Mouse (Mus musculus): Measurements from ENCODE around the gene Ptprm.

Ptprm gene

DNA sequence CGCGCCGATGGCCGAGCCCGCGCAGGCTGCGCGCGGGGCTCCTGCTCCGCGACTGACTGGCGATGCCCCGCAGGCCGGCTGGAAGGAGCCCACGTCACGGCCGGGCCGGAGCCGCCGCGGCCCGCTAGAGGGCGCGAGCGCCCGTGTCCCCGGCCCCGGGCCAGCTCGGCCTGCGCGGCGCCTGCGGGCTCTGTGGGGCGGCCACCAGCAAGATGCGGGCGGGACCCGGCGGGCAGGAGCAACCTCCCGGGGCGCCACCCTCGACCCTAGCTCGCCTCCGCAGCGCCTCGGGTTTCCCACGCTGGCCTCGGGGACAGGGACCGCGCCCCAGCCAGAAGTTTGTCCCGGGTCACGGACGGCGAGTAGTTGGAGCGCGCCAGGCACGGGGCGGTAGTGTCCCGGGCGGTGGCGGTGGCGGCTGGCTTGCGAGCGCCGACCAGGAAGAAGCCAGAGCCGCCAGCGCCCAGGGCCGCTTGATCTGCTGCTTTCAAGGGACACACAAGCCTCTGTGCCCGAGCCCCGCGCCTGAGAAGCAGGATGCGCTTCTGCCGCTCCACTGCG lies at the start of gene Ptprm:
Ptprm (minus strand) TSS at position 7 of the 561 bp plus-strand sequence.
- DNase-seq (ENCODE audit: low spot score), result no peak

DNA sequence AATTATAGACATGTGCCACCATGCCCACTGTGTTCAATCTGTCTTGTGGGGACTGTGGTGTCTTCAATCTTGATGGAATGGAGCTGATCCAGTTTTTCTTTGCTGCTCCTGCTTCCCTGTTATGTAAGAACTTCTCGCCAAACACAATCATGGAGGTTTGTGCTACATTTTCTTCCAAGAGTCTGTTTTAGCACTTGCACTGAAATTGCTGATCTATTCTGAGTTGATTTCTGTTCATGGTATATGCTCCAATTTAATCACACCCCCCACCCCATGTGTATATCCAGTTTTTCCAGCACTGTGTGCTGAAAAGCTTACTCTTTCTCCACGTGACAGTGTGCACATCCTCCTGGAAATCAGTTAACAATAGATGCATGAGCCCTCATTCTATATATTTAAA lies 41.9 kb upstream of the Ptprm start:
- DNase-seq (ENCODE audit: low spot score), result no peak

DNA sequence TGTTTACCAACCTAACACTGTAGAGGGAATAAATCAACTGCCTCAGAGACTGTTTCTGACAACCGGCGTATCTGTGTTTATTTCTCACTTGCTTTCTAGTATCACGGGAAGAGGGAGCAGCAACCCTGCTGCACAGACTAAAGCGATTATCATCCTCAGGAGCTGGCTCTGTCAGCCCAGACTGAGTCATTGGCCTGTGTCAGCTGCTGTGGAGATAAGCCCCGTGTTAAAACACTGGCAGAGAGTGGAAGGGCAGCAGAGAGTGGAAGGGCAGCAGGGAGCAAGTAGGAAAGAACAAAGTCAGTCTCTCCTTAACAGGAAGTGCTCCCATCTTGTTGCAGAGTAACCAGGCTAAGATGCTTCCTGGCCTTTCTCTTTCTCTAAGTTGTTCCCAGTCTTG lies 36.6 kb upstream of the Ptprm start:
- no peak for DNase-seq (ENCODE audit: low spot score)

DNA sequence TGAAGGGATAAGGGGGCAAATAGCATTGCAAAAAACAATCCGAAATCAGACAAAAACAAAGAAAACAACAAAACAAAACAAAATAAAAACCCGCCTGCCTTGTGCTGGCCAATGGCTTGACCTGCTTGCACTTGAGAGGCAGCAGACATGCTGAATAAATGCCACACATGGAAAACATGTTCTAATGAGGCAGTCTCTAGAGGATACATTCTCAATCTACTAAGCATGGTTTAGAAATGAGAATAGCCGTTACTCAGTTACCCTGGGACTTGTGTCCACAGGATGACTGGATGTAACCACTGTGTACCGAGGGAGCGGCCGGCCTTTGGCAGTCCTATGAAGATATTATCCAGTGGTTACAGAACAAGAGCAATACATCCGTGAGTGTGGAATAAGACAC lies 33.9 kb upstream of the Ptprm start:
- no peak for DNase-seq (ENCODE audit: low spot score)

DNA sequence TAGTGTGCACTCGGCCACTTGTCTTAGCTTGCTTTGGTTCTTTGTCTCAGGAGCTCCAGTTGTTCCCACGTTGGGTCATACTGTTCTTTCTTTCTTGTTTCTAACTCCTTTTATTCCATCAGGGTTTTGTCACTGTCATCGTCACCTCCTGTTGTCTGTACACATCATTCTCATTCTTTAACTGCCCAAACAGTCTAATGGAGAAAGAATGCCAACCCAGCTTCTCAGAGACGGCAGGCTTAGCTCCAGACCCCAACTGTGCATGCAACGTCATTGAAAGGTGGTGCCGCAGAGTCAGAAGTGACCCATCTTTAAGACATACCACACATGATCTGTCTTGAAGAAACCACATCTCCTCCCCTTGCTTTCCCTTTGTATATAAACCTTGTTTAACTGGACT lies 31.0 kb upstream of the Ptprm start:
- no peak for DNase-seq (ENCODE audit: low spot score)

DNA sequence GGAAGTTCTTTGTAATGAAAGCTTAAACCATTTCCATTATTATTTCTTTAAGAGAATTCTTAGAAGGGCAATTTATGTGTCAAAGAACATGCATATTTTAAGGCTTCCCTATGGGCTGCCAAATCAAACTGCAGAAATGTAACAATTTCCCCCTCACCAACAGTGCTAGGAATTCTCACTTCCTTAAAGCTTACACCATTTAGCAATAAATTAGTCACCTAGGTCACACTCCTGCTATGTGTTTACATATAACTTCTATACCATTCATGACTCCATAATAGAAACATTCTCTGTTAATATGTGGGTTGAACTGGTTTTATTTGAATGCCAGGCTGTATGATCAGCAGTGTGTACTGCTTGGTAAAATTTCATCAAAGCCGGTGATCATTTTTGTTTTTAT lies 29.4 kb upstream of the Ptprm start:
- DNase-seq (ENCODE audit: low spot score), result no peak

DNA sequence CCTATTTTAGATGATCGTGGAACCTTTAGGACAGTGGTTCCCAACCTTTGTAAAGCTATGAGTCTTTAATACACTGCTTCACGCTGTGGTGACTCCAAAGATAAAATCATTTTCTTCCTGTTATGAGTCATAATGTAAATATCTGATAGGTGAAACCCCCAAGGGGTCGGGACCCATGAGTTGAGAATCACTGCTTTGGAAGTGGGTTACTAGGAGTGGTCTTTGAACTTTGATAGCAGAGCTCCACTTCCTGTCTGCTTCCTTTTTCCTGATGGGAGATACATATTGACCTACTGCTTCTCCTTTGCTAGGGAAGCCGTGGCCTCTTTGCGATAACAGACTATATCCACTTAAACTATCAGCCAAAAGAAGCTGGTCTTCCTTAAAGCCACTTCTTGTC lies 27.4 kb upstream of the Ptprm start:
- no peak for DNase-seq (ENCODE audit: low spot score)

DNA sequence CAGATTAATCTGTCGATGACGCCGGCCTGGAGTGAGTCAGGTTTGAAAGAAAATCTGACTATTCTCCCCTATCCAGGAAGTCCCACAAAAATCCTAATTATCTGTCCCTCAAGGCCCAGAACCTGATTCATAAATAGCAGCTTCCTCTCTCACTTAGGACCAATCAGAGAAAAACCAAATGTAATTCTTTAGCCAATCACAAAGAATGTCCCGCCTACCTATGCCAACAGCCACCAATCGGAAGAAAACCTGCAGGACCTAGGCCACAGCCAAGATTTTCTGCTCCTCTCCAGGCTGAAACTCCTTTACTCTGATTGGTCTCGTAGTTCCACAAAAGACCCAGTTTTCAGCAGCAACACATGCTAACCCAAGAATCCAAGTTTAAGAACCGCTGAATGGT lies 13.6 kb upstream of the Ptprm start:
- DNase-seq (ENCODE audit: low spot score), result no peak

DNA sequence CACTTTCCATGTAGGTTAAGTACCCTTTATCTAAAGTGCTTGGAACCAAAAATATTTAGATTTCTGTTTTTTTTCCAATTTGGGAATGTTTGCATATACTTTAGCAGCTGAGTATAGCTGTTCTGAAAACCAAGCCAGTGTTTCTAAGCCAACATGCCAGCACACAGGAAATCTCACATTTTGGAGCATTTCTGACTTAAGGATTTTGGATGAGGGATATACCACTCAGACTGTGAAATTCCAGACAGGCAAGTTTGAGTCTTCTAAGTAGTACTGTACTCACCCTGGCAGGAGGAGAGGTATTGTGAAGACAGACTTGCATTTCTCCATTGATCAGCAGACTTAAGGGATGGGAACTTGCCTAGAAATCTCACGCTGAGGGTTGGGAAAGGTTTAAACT lies 10.2 kb upstream of the Ptprm start:
- DNase-seq (ENCODE audit: low spot score), result no peak

DNA sequence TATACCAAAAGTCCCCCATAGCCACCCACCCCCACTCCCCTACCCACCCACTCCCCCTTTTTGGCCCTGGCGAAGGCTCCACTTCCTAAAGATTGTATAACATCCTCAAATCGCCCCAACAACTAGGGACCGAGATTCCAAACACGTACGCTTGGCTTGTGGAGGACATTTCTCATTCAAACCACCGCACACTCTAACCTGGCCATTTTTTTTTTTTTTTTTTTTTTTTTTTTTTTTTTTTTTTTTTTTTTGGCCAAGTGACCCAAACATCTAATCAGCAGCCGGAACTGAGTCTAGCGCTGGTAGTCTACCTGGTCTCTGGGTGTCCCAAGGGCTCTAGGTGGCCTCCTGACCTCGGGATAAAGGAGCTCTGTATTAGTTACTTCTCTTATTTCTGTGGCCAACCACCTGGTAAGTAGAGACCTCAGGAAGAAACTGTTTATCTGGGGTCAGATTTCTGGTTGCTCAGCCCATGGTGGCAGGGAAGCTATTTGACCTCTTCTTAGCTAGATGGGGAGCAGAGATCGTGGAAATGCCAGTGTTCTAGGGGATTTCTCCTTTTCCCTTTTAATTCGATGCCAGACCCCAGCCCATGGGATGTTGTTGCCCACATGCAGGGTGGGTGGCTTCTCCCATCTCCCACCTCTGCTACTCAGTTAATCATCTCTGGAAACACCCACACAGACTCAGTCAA lies 9.3 kb upstream of the Ptprm start:
- DNase-seq (ENCODE audit: low spot score), result no peak

DNA sequence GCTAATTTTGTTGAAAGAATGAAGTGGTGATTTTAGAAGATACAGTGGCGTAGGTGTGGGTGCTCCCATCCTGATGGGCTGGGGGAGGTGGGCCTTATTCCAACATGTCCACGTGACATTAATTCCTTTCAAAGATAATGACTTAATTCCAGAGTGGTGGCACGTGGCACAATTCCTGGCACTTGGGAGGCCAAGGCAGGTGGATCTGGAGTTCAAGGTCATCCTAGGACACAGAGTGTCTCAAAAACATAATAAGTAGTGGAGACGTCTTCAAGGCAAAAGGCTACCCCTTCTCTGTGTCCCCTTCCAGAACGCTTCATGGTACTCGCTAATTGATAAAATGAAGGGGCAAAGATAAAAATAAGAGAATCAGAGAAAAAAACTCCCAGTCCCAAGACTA lies 7.9 kb upstream of the Ptprm start:
- DNase-seq (ENCODE audit: low spot score), result no peak

DNA sequence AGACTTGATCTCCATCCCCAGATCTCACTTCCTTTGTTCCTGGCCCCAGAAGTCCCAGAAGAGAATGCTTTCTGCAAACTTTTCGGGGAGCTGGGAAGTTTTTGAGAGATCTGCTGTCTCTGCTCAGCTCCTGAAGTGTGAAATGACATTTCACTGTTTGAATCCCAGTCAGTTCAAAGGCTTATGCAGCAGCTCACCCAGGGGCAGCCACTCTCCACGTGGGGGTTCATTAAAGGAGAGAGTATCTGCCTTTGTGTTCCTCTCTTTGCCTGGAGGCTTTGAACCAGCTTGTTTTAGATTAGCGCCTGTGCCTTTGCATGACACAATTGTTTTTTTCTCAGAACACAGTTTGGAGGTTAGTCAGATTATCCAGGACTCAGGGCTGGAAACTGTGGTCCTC lies 6.3 kb upstream of the Ptprm start:
- no peak for DNase-seq (ENCODE audit: low spot score)

DNA sequence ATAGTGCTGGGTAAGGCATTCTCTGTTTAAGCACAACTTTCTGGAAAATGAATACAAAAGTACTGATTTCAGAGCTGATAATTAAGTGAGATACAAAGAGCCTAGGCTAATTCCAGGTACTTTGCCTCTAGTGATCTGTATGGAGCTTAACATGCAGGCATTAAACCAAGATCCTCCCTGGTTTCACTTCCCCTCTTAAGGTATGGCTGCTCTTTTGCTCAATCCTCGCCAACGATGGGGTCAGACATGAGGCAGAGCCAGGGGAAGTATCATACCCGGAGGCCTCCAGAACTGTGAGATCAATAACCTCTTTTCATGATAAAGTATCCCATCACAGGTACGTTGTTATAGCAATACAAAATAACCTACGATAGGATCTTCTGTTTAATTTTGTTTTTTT lies 5.3 kb upstream of the Ptprm start:
- DNase-seq (ENCODE audit: low spot score), result no peak

DNA sequence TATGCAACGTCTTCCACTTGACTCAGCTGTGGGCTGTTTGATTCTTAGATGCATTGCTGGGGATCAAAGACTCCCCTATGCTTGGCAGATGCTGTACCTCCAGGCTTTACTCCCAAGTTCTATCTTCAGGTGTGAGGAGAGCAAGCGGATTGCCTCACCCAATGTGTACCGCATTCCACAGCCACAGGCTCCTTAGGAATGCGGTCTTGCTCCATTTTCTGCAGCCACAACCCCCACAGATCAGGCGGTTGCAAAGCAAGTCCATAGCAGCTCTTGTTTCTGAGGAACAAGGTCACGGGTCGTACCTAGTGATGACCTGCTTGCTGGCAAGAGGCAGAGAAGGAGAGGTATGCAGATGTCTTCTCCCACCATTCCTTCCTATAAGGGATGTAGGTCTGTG lies 4.3 kb upstream of the Ptprm start:
- DNase-seq (ENCODE audit: low spot score), result no peak

DNA sequence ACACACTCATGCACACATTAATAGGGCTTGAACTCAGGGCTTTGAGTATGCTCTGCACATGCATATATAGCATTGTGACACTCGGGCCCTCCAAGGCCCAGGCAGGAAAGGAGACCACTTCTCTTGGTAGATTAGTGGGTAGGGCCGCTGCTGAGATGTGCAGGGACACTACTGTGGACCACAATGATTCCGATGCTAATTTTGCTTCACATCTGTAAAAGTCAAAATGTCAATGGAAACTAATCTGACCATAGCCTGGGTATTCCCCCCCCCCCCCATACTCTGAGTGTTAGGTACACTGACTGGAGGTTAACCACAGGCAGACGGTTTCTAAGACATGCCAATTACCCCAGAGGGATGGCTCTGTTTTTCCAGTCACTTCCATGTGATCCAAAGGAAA lies 2.9 kb upstream of the Ptprm start:
- no peak for DNase-seq (ENCODE audit: low spot score)

DNA sequence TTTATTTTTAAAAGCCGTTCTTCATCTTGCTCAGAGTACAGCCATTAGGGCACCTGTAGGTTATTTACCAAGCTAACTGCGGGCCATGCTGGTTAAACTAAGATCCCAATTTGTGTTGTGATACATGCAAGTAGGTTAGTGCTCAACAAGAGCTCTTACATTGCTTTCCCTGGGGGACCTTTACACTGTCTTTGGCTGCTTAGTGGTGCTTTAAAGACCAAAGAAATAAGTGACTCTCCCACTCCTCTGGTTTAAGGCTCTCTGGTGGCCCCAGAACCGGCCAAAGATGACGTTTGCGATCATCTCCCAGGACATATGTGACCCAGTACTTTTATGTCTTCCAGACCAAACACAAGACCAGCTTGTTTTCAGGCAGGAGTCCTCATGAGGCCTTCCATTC lies 994 bp upstream of the Ptprm start:
- no peak for DNase-seq (ENCODE audit: low spot score)

DNA sequence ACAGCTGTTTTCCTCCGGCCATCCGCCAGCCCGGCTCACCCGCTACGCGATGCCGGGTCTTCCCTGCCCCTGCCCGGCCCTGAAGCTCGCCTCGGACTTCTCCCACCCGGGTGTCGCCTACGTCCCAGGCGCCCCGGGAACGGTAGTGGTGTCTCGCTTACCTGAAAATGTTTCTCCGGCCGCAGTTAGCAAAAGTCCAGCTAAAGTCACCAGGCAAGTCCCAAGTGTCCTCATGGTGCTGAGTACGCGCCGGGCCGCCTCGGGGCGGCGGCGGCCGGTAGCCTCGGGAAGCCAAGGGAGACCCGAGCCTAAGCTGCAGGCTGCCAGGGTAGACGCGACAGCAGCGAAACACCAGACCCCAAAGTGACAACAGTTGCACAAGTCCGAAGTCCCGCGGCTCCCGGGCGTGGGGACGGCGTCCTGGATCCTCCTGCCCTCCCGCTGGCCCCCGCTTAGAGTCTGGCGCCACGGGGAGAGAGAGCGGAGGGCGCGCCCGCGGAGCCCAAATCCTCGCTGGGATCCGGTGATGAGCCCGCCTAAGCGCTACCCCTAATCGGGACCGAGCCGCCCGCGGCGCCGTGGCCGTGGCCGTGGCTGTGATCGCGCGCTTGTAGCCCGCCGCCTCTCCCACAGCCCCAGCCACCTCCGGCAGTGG lies 334 bp downstream of the Ptprm start:
- peak; percentile 75 for DNase-seq (ENCODE audit: low spot score)

DNA sequence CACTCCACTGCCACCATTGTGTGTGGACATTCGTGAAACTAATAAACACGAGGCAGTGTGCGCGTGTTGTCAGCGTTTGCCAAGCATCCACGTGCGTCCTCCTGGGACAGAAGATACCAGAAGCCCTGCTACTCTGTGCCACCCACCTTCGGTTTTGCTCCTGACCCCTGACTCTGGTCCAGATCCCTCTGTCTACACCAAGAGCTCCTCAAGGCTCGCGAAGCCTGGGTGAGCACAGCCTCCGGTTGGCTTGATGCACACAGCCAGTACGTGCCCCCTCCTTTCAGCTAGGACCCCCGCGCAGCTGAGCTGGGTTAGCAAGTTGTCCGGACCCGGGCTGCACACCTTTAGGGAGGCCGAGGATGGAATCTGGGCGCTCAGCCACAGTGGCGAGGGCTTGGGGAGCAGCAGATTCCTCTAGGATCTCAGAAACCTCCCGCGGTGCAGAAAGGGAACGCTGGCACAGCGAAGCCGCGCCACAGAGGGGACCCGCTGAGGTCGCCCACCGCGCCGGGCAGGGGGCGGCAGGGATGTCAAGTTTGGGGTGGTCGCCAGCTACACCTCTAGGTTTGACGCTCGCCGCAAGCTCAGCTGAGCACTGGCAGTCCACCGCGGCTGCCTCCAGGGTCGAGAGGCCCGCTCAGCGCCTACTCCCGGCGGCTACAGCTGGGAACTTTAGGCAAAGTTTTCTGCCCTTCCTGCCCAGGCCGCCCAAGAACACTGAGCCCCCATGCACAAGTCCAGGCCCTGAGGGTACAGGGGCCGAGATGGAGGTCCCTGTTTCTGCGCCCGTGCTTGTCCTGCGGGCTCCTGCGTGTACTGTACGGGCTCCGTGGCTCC lies 1.1 kb downstream of the Ptprm start:
- DNase-seq (ENCODE audit: low spot score), result peak; percentile 44

DNA sequence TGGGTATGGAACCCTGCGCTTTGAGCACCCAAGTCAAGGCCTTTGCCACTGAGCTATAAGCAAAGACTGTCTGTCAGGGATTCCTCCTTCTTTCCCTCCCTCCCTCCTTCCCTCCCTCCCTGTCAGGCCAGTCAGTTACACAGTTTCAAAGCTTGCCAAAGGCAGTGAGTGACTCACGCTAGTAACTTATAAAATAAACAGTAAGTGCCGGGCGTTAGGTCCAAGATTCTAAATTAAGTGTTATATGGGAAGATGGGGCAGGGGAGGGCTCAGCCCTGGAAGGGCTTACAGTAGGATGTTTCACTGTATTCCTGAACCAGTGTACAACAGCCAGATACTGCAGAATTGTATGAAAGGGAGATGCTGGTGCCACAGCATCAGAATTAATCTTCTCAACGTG lies 2.8 kb downstream of the Ptprm start:
- DNase-seq (ENCODE audit: low spot score), result no peak

DNA sequence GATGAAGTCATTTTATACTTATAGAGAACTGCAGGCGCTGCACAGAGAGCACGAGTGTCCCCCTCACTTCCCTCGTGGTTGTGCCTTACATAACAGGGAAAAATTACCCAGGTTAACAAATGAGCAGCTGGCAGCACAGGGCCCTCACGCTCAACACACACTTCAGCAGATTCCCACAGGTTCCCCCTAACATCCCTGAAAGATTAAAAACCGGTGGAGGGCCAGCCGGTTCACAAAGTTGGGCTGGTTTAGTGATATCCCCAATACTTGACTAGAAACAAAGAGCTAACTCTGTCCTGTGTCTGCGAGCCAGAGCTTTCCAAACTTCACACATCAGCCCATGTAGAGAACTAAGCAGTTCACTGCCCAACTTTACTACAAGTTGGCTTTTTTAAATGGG lies 3.7 kb downstream of the Ptprm start:
- no peak for DNase-seq (ENCODE audit: low spot score)

DNA sequence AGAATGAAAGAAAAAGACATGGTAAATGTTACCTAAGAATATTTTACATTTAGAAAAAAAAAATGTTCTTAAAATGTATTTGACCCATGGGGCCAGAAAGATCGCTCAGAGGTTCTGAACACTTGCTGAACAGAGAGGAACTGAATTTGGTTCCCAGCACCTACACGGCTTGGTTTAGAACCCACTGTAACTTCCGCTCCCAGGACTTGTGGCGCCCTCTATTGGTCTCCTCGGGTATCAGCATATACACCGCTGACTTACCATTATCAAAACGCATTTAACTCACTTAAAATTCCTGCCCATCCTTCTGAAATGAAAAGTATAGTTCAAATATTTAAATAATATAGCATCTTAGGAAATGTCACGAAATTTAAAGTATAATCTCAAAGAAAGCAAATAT lies 4.7 kb downstream of the Ptprm start:
- no peak for DNase-seq (ENCODE audit: low spot score)

DNA sequence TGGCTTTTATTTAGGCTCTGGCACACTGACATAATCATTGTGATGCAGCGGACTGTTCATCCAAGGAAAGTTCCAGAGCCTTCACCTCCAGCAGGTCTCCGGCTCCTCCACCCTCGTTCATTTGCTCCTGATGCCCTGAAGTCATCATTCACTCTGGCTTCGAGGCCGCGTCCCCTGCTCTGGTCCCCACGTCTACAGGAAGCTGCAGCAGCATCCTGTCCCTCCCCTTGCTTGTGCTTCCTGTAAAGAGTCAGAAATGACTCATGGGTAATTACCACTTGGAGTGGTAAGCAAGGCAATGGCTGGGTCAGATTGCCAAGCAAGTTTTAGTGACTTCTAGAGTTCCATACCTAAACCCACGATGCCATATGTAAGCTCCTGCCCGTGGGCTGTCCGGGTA lies 7.3 kb downstream of the Ptprm start:
- DNase-seq (ENCODE audit: low spot score), result no peak

DNA sequence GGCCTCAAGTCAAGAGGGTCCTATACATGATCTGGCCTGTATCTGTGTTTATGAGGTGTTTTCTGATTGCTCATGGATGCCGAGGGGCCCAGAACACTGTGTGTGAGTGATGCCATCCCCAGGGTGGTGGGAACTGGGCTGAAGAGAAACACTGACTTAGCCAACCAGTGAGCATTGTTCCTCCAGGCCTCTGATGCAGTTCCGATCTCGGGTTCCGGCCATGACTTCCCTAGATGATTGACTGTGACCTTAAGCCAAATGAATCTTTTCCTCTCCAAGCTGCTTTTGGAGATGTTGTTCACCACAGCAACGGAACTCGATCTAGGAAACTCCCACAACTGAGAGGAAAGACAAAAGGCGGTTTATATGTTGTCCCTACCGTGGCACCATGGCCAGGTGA lies 9.1 kb downstream of the Ptprm start:
- DNase-seq (ENCODE audit: low spot score), result no peak
